Mouse (Mus musculus) E14TG2a.4 (cell line): ENCODE results near the gene Pqlc2.

ENCODE experiments used
- CTCF ChIP-seq: conservative IDR thresholded peaks from 2 replicates; pipeline ENCODE4 v1.5.1; 2014; ENCODE audit warnings: low read length
- NANOG ChIP-seq: IDR thresholded peaks from 2 replicates; pipeline ENCODE4 v1.6.1; 2014; ENCODE audit warnings: borderline replicate concordance, low read length, mixed read lengths

- TF ChIP-seq CTCF (no peak), NANOG (no peak)
Observed at GRCm38 (mm10) chr4:139357211-139357610, 46.7 kb upstream of the Pqlc2 start.
